In genomic region chr16:18798841-18799240, GRCm38 (mm10) we compare ENCODE assay signal across 8 mouse cellular contexts. TPM values are rescaled to one million over a fixed set of nuclear protein-coding genes. Genes with fewer than 3 reads are reported as not detected.
DNase-seq lines count a peak whose midpoint lies in the region; ATAC-seq and TF ChIP-seq lines count a peak whose summit lies in the region.

No protein-coding gene starts in this region.

- peak; percentile 58 for TF ChIP-seq CTCF in liver, embryonic 14.5 days (IDR thresholded peaks at IDR 0.05; ENCODE audit: low read depth)

- peaks cover 85% of the 10 kb centered on the region for H3K36me3 ChIP-seq in liver, embryonic 14.5 days (replicated peaks; ENCODE audit: control insufficient read depth, insufficient read depth, low read depth)
- H3K36me3 ChIP-seq in liver, embryonic 11.5 days (ENCODE audit: control insufficient read depth, insufficient read depth, low read length): peaks cover 48% of the 10 kb centered on the region
- H3K36me3 ChIP-seq in forebrain, embryonic 12.5 days (replicated peaks): peaks cover 73% of the 10 kb centered on the region
- no peaks in the 10 kb centered on the region for H3K36me3 ChIP-seq in hindbrain, embryonic 16.5 days (ENCODE audit: control insufficient read depth, insufficient read depth, low read length)
- 0 out of 2 replicates have a peak, but pooled peaks cover 10% of the 10 kb centered on the region for H3K36me3 ChIP-seq in neural tube, embryonic 13.5 days

- H3K4me1 ChIP-seq in liver, embryonic 14.5 days (replicated peaks; ENCODE audit: control insufficient read depth in 2 of 2, insufficient read depth in 2 of 2, low read length in 1 of 2): no peaks in the 10 kb centered on the region
- H3K4me1 ChIP-seq in liver, embryonic 11.5 days (replicated peaks; ENCODE audit: control insufficient read depth, insufficient read depth, low read length): no peaks in the 10 kb centered on the region
- H3K4me1 ChIP-seq in forebrain, embryonic 12.5 days: no peaks in the 10 kb centered on the region
- H3K4me1 ChIP-seq in hindbrain, embryonic 16.5 days (ENCODE audit: control insufficient read depth, insufficient read depth, low read depth, low read length): no peaks in the 10 kb centered on the region
- H3K4me1 ChIP-seq in neural tube, embryonic 13.5 days (replicated peaks): no peaks in the 10 kb centered on the region

- H3K4me3 ChIP-seq in liver, embryonic 14.5 days (ENCODE audit: insufficient read depth in 1 of 2, low read depth in 2 of 2, low read length in 2 of 2): no peak overlapping the region
- H3K4me3 ChIP-seq in liver, embryonic 11.5 days (ENCODE audit: low read depth, low read length): no peak overlapping the region
- no peak overlapping the region for H3K4me3 ChIP-seq in forebrain, embryonic 12.5 days (replicated peaks)
- no peak overlapping the region for H3K4me3 ChIP-seq in hindbrain, embryonic 16.5 days (ENCODE audit: low read length)
- no peak overlapping the region for H3K4me3 ChIP-seq in neural tube, embryonic 13.5 days

- H3K27me3 ChIP-seq in liver, embryonic 14.5 days (ENCODE audit: control insufficient read depth, insufficient read depth, low read length): no peaks in the 10 kb centered on the region
- H3K27me3 ChIP-seq in liver, embryonic 11.5 days (replicated peaks; ENCODE audit: control insufficient read depth, insufficient read depth, low read length): no peaks in the 10 kb centered on the region
- no peaks in the 10 kb centered on the region for H3K27me3 ChIP-seq in forebrain, embryonic 12.5 days
- no peaks in the 10 kb centered on the region for H3K27me3 ChIP-seq in hindbrain, embryonic 16.5 days (replicated peaks; ENCODE audit: control insufficient read depth, insufficient read depth, low read length)
- no peaks in the 10 kb centered on the region for H3K27me3 ChIP-seq in neural tube, embryonic 13.5 days

- no peak overlapping the region for H3K27ac ChIP-seq in liver, embryonic 14.5 days
- no peak overlapping the region for H3K27ac ChIP-seq in liver, embryonic 11.5 days (ENCODE audit: low read depth, low read length)
- no peak overlapping the region for H3K27ac ChIP-seq in forebrain, embryonic 12.5 days
- H3K27ac ChIP-seq in hindbrain, embryonic 16.5 days (ENCODE audit: low read depth, low read length): no peak overlapping the region
- H3K27ac ChIP-seq in neural tube, embryonic 13.5 days (replicated peaks): no peak overlapping the region

- H3K9ac ChIP-seq in liver, embryonic 14.5 days (replicated peaks): no peak overlapping the region
- no peak overlapping the region for H3K9ac ChIP-seq in liver, embryonic 11.5 days (ENCODE audit: low read depth, low read length)
- no peak overlapping the region for H3K9ac ChIP-seq in forebrain, embryonic 12.5 days
- H3K9ac ChIP-seq in hindbrain, embryonic 16.5 days (ENCODE audit: low read depth, low read length): no peak overlapping the region
- no peak overlapping the region for H3K9ac ChIP-seq in neural tube, embryonic 13.5 days

- ATAC-seq in liver, embryonic 14.5 days (ENCODE audit: insufficient read depth): no peak
- ATAC-seq in liver, embryonic 11.5 days (replicated peaks; ENCODE audit: low FRiP score): no peak
- ATAC-seq in forebrain, embryonic 12.5 days (ENCODE audit: low FRiP score): 0 out of 2 replicates have a peak, but pooled peaks have one; percentile 39
- ATAC-seq in hindbrain, embryonic 16.5 days: peak; percentile 84
- ATAC-seq in neural tube, embryonic 13.5 days (ENCODE audit: low read depth): peak; percentile 80; the same call in 1 of the 2 replicates

- TF ChIP-seq EP300 in liver, embryonic 14.5 days (IDR thresholded peaks at IDR 0.05; ENCODE audit: low read depth): no peak

- no peak for DNase-seq in liver, embryonic 14.5 days (ENCODE audit: low read depth in 3 of 3, low spot score in 3 of 3)
- no peak for DNase-seq in liver, embryonic 11.5 days (ENCODE audit: low spot score)
- DNase-seq in adipocyte (ENCODE audit: low spot score): peak; percentile 77
- DNase-seq in left cerebral cortex, adult 8-10 months (ENCODE audit: low spot score in 2 of 2): peak; percentile 27 to 58
- DNase-seq in natural killer cell, adult 2 months (ENCODE audit: low spot score in 2 of 2): no peak

- no peaks in the 10 kb centered on the region for H3K9me3 ChIP-seq in liver, embryonic 14.5 days (ENCODE audit: control insufficient read depth, low read length)
- H3K9me3 ChIP-seq in liver, embryonic 11.5 days (ENCODE audit: control insufficient read depth, low read length): no peaks in the 10 kb centered on the region
- H3K9me3 ChIP-seq in forebrain, embryonic 12.5 days: no peaks in the 10 kb centered on the region
- H3K9me3 ChIP-seq in hindbrain, embryonic 16.5 days (ENCODE audit: control insufficient read depth, low read length): no peaks in the 10 kb centered on the region
- H3K9me3 ChIP-seq in neural tube, embryonic 13.5 days: no peaks in the 10 kb centered on the region

- H3K4me2 ChIP-seq in liver, embryonic 14.5 days (ENCODE audit: low read depth): no peak overlapping the region
- no peak overlapping the region for H3K4me2 ChIP-seq in liver, embryonic 11.5 days
- no peak overlapping the region for H3K4me2 ChIP-seq in forebrain, embryonic 12.5 days
- H3K4me2 ChIP-seq in hindbrain, embryonic 16.5 days (ENCODE audit: low read length): no peak overlapping the region
- H3K4me2 ChIP-seq in neural tube, embryonic 13.5 days: no peak overlapping the region

- WGBS in liver, embryonic 14.5 days (ENCODE audit: insufficient replicate concordance): 73% methylated on average over 2 of the region's 2 CpGs
- WGBS in liver, embryonic 11.5 days: 84% methylated on average over 2 of the region's 2 CpGs
- 75% methylated on average over 2 of the region's 2 CpGs for WGBS in forebrain, embryonic 12.5 days
- WGBS in hindbrain, embryonic 16.5 days: 51% methylated on average over 2 of the region's 2 CpGs
- 70% methylated on average over 2 of the region's 2 CpGs for WGBS in neural tube, embryonic 13.5 days

RNA-seq across cellular contexts. Expression of gene Ufd1, which starts 12.7 kb away (rescaled TPM):
- 14.6 and 19.3 TPM in 2 replicates for polyA plus RNA-seq in liver, embryonic 14.5 days (2012; rRNA removed)
- polyA plus RNA-seq in liver, embryonic 14.5 days (2014; fragmentation: Nextera tagmentation; extraction: Ambion mirVana): 29.8 and 32.3 TPM in 2 replicates
- 69.1 and 71.1 TPM in 2 replicates for polyA plus RNA-seq in liver, embryonic 11.5 days (2014; fragmentation: Nextera tagmentation; extraction: Ambion mirVana)
- 111 and 113 TPM in 2 replicates for polyA plus RNA-seq in forebrain, embryonic 12.5 days (2016; fragmentation: Nextera tagmentation; extraction: Ambion mirVana)
- polyA plus RNA-seq in hindbrain, embryonic 16.5 days (2015; fragmentation: Nextera tagmentation; extraction: Ambion mirVana): 100 and 104 TPM in 2 replicates
- total RNA-seq in left cerebral cortex, adult 8-10 months (2022): 100 to 1,000 TPM; 104 to 118 (median 107) TPM
- 110 and 114 TPM in 2 replicates for polyA plus RNA-seq in neural tube, embryonic 13.5 days (2015; fragmentation: Nextera tagmentation; extraction: Ambion mirVana)

RNA-seq across cellular contexts. Expression of gene Cdc45, which starts 12.9 kb away (rescaled TPM):
- 40.7 and 45.8 TPM in 2 replicates for polyA plus RNA-seq in liver, embryonic 14.5 days (2012; rRNA removed)
- polyA plus RNA-seq in liver, embryonic 14.5 days (2014; fragmentation: Nextera tagmentation; extraction: Ambion mirVana): 40.6 and 45.4 TPM in 2 replicates
- 66.7 and 76.8 TPM in 2 replicates for polyA plus RNA-seq in liver, embryonic 11.5 days (2014; fragmentation: Nextera tagmentation; extraction: Ambion mirVana)
- 56.6 and 57.2 TPM in 2 replicates for polyA plus RNA-seq in forebrain, embryonic 12.5 days (2016; fragmentation: Nextera tagmentation; extraction: Ambion mirVana)
- 9.6 and 10.7 TPM in 2 replicates for polyA plus RNA-seq in hindbrain, embryonic 16.5 days (2015; fragmentation: Nextera tagmentation; extraction: Ambion mirVana)
- total RNA-seq in left cerebral cortex, adult 8-10 months (2022): 1 to 10 TPM; 2.0 to 2.9 (median 2.2) TPM
- 9.6 and 11.0 TPM in 2 replicates for polyA plus RNA-seq in neural tube, embryonic 13.5 days (2015; fragmentation: Nextera tagmentation; extraction: Ambion mirVana)

RNA-seq across cellular contexts. Expression of gene Cldn5, which starts 22.2 kb away (rescaled TPM):
- 6.5 and 6.6 TPM in 2 replicates for polyA plus RNA-seq in liver, embryonic 14.5 days (2012; rRNA removed)
- polyA plus RNA-seq in liver, embryonic 14.5 days (2014; fragmentation: Nextera tagmentation; extraction: Ambion mirVana): 6.1 and 6.2 TPM in 2 replicates
- 18.5 and 18.8 TPM in 2 replicates for polyA plus RNA-seq in liver, embryonic 11.5 days (2014; fragmentation: Nextera tagmentation; extraction: Ambion mirVana)
- 24.4 and 24.7 TPM in 2 replicates for polyA plus RNA-seq in forebrain, embryonic 12.5 days (2016; fragmentation: Nextera tagmentation; extraction: Ambion mirVana)
- 124 and 125 TPM in 2 replicates for polyA plus RNA-seq in hindbrain, embryonic 16.5 days (2015; fragmentation: Nextera tagmentation; extraction: Ambion mirVana)
- total RNA-seq in left cerebral cortex, adult 8-10 months (2022): 10 to 100 TPM; 33.1 to 37.2 (median 35.2) TPM
- polyA plus RNA-seq in neural tube, embryonic 13.5 days (2015; fragmentation: Nextera tagmentation; extraction: Ambion mirVana): 91.1 and 97.1 TPM in 2 replicates

RNA-seq across cellular contexts. Expression of gene 2510002D24Rik, which starts 37.5 kb away (rescaled TPM):
- polyA plus RNA-seq in liver, embryonic 14.5 days (2012; rRNA removed): 20.5 and 23.6 TPM in 2 replicates
- polyA plus RNA-seq in liver, embryonic 14.5 days (2014; fragmentation: Nextera tagmentation; extraction: Ambion mirVana): 10.1 and 11.0 TPM in 2 replicates
- 41.9 and 51.5 TPM in 2 replicates for polyA plus RNA-seq in liver, embryonic 11.5 days (2014; fragmentation: Nextera tagmentation; extraction: Ambion mirVana)
- polyA plus RNA-seq in forebrain, embryonic 12.5 days (2016; fragmentation: Nextera tagmentation; extraction: Ambion mirVana): 19.5 and 28.7 TPM in 2 replicates
- polyA plus RNA-seq in hindbrain, embryonic 16.5 days (2015; fragmentation: Nextera tagmentation; extraction: Ambion mirVana): 46.0 and 49.1 TPM in 2 replicates
- total RNA-seq in left cerebral cortex, adult 8-10 months (2022): 10 to 100 TPM; 23.2 to 29.8 (median 28.6) TPM
- polyA plus RNA-seq in neural tube, embryonic 13.5 days (2015; fragmentation: Nextera tagmentation; extraction: Ambion mirVana): 32.0 and 37.9 TPM in 2 replicates

RNA-seq across cellular contexts. Expression of gene Gm28539, which starts 37.5 kb away (rescaled TPM):
- not detected in 2 replicates for polyA plus RNA-seq in liver, embryonic 14.5 days (2012; rRNA removed)
- not detected in 2 replicates for polyA plus RNA-seq in liver, embryonic 14.5 days (2014; fragmentation: Nextera tagmentation; extraction: Ambion mirVana)
- polyA plus RNA-seq in liver, embryonic 11.5 days (2014; fragmentation: Nextera tagmentation; extraction: Ambion mirVana): 0.11 TPM in 1 of 2 replicates, not detected in the other
- not detected in 2 replicates for polyA plus RNA-seq in forebrain, embryonic 12.5 days (2016; fragmentation: Nextera tagmentation; extraction: Ambion mirVana)
- not detected in 2 replicates for polyA plus RNA-seq in hindbrain, embryonic 16.5 days (2015; fragmentation: Nextera tagmentation; extraction: Ambion mirVana)
- total RNA-seq in left cerebral cortex, adult 8-10 months (2022): 10 to 100 TPM in 2 of 4 experiments, 1 to 10 TPM in 1, under 1 TPM in 1; 0.88 to 13.3 (median 9.0) TPM
- not detected in 2 replicates for polyA plus RNA-seq in neural tube, embryonic 13.5 days (2015; fragmentation: Nextera tagmentation; extraction: Ambion mirVana)

Comparison
In these comparisons a context has a peak if more than half of its experiments do, and no peak if none do; other contexts are left out.
1. ATAC-seq: peak in forebrain, embryonic 12.5 days (single experiment), hindbrain, embryonic 16.5 days (single experiment) and neural tube, embryonic 13.5 days (single experiment); none in liver, embryonic 14.5 days (single experiment) and liver, embryonic 11.5 days (single experiment).
2. DNase-seq: peak in adipocyte (single experiment) and left cerebral cortex, adult 8-10 months (2 of 2); none in liver, embryonic 14.5 days (0 of 3), liver, embryonic 11.5 days (single experiment) and natural killer cell, adult 2 months (0 of 2).